Mouse (Mus musculus): ENCODE results near the gene Plcxd3.

Plcxd3 gene

GRCm38 (mm10) chr15:4375423-4376220, at the start of gene Plcxd3:
Gene Plcxd3 (plus strand): TSS chr15:4375491.
- DNase-seq (ENCODE audit: low spot score in 2 of 2), result peak in 1 of 2 experiments; percentile 31

- no peak for DNase-seq (ENCODE audit: low spot score in 2 of 2)
Observed at GRCm38 (mm10) chr15:4331867-4332266, 43.4 kb upstream of the Plcxd3 start.

- no peak for DNase-seq (ENCODE audit: low spot score in 2 of 2)
Observed at GRCm38 (mm10) chr15:4341620-4342019, 33.7 kb upstream of the Plcxd3 start.

- DNase-seq (ENCODE audit: low spot score in 2 of 2), result no peak
Observed at GRCm38 (mm10) chr15:4348816-4349553, 26.3 kb upstream of the Plcxd3 start.

- no peak for DNase-seq (ENCODE audit: low spot score in 2 of 2)
Observed at GRCm38 (mm10) chr15:4356397-4356796, 18.9 kb upstream of the Plcxd3 start.

GRCm38 (mm10) chr15:4357706-4358105, 17.6 kb upstream of the Plcxd3 start:
- DNase-seq (ENCODE audit: low spot score in 2 of 2), result no peak

GRCm38 (mm10) chr15:4367801-4368200, 7.5 kb upstream of the Plcxd3 start:
- no peak for DNase-seq (ENCODE audit: low spot score in 2 of 2)

GRCm38 (mm10) chr15:4374453-4374990, 769 bp upstream of the Plcxd3 start:
- no peak for DNase-seq (ENCODE audit: low spot score in 2 of 2)

- DNase-seq (ENCODE audit: low spot score in 2 of 2), result no peak
Observed at GRCm38 (mm10) chr15:4375031-4375422, 264 bp upstream of the Plcxd3 start.

- DNase-seq (ENCODE audit: low spot score in 2 of 2), result no peak
Observed at GRCm38 (mm10) chr15:4376221-4376631, 935 bp downstream of the Plcxd3 start.

GRCm38 (mm10) chr15:4378766-4379165, 3.5 kb downstream of the Plcxd3 start:
- no peak for DNase-seq (ENCODE audit: low spot score in 2 of 2)

- DNase-seq (ENCODE audit: low spot score in 2 of 2), result no peak
Observed at GRCm38 (mm10) chr15:4387774-4388173, 12.5 kb downstream of the Plcxd3 start.

- no peak for DNase-seq (ENCODE audit: low spot score in 2 of 2)
Observed at GRCm38 (mm10) chr15:4400096-4400495, 24.8 kb downstream of the Plcxd3 start.

- DNase-seq (ENCODE audit: low spot score in 2 of 2), result no peak
Observed at GRCm38 (mm10) chr15:4411333-4411732, 36.0 kb downstream of the Plcxd3 start.

GRCm38 (mm10) chr15:4440081-4440480, 64.8 kb downstream of the Plcxd3 start:
- DNase-seq (ENCODE audit: low spot score in 2 of 2), result no peak

GRCm38 (mm10) chr15:4496182-4496581, 120.9 kb downstream of the Plcxd3 start:
- no peak for DNase-seq (ENCODE audit: low spot score in 2 of 2)

- DNase-seq (ENCODE audit: low spot score in 2 of 2), result no peak
Observed at GRCm38 (mm10) chr15:4496984-4497383, 121.7 kb downstream of the Plcxd3 start.

- DNase-seq (ENCODE audit: low spot score in 2 of 2), result peak in 1 of 2 experiments; percentile 22
Observed at GRCm38 (mm10) chr15:4498036-4498435, 122.7 kb downstream of the Plcxd3 start.

- DNase-seq (ENCODE audit: low spot score in 2 of 2), result no peak
Observed at GRCm38 (mm10) chr15:4503366-4503765, 128.1 kb downstream of the Plcxd3 start.

GRCm38 (mm10) chr15:4503826-4504225, 128.5 kb downstream of the Plcxd3 start:
- no peak for DNase-seq (ENCODE audit: low spot score in 2 of 2)

- no peak for DNase-seq (ENCODE audit: low spot score in 2 of 2)
Observed at GRCm38 (mm10) chr15:4514724-4515123, 139.4 kb downstream of the Plcxd3 start.

GRCm38 (mm10) chr15:4524598-4524997, 149.3 kb downstream of the Plcxd3 start:
- no peak for DNase-seq (ENCODE audit: low spot score in 2 of 2)

GRCm38 (mm10) chr15:4533700-4534099, 158.4 kb downstream of the Plcxd3 start:
- DNase-seq (ENCODE audit: low spot score in 2 of 2), result no peak
